Mouse (Mus musculus) thymus, adult 2 months (tissue): ENCODE results near the gene Gm17018. TPM values are rescaled to one million over a fixed set of nuclear protein-coding genes. Genes with fewer than 3 reads are reported as not detected.

Source experiments
- DNase-seq: peaks from one replicate; pipeline ENCODE4 v3.0.0; 2021
- H3K27ac ChIP-seq: fragments of 200-500 bp; 2 replicates; pipeline ENCODE4 v1.5.1; 2012; ENCODE audit warnings: low read length, control low read depth; ENCODE audit not compliant: control insufficient read depth, insufficient read depth
- H3K27me3 ChIP-seq: fragments of 200-500 bp; 2 replicates; pipeline ENCODE4 v1.6.1; 2012; ENCODE audit warnings: mild to moderate bottlenecking, low read length, moderate library complexity, mixed read lengths; ENCODE audit not compliant: control insufficient read depth, insufficient read depth
- H3K36me3 ChIP-seq: fragments of 200-500 bp; 2 replicates; pipeline ENCODE4 v1.6.1; 2012; ENCODE audit warnings: mild to moderate bottlenecking, low read length, moderate library complexity; ENCODE audit not compliant: control insufficient read depth, insufficient read depth
- H3K4me1 ChIP-seq: fragments of 200-500 bp; replicated peaks from 2 replicates; pipeline ENCODE4 v1.6.1; 2012; ENCODE audit warnings: low read length; ENCODE audit not compliant: control insufficient read depth, insufficient read depth
- H3K4me3 ChIP-seq: fragments of 200-500 bp; 2 replicates; pipeline ENCODE4 v1.5.1; 2012; ENCODE audit warnings: mild to moderate bottlenecking, low read length, control low read depth, moderate library complexity; ENCODE audit not compliant: control insufficient read depth, insufficient read depth
- CTCF ChIP-seq: fragments of 200-500 bp; IDR thresholded peaks from 2 replicates; pipeline ENCODE4 v1.5.1; 2012; ENCODE audit warnings: mild to moderate bottlenecking, control low read depth, low read length, moderate library complexity, borderline replicate concordance; ENCODE audit not compliant: control insufficient read depth, poor library complexity, insufficient read depth; ENCODE audit errors: extremely low read depth
- POLR2A ChIP-seq: fragments of 200-500 bp; IDR thresholded peaks from 2 replicates; pipeline ENCODE4 v1.6.1; 2012; ENCODE audit warnings: mild to moderate bottlenecking, low read length, control low read depth, moderate library complexity; ENCODE audit not compliant: control insufficient read depth, poor library complexity, insufficient read depth; ENCODE audit errors: extremely low read depth
- WGBS: fragments of 180-500 bp; shearing (Covaris S2); methylation state at CpG from one replicate; pipeline ENCODE4 v1.1.7; 2018; 5-methylcytosine and 5-hydroxymethylcytosine counted together
- polyA plus RNA-seq: library from polyadenylated mRNA; depleted of rRNA; stranded (reverse); fragments of >200 nt; gene quantifications from 2 replicates; pipeline ENCODE4 v1.2.3, GENCODE M21; 2012

Gm17018 gene
- polyA plus RNA-seq, 1 experiment = 11.9 TPM

GRCm38 (mm10) chr19:45608648-45609339, 48.4 kb downstream of the Gm17018 start:
- H3K4me3 ChIP-seq = no peak overlapping the region
- no peak overlapping the region for H3K27ac ChIP-seq
- WGBS = 96% methylated on average over 13 of the region's 13 CpGs
- no peak for TF ChIP-seq POLR2A
- TF ChIP-seq CTCF = no peak
- H3K4me1 ChIP-seq = peaks cover 4% of the 10 kb centered on the region; the same call in 1 of the 2 replicates
- H3K27me3 ChIP-seq = no peaks in the 10 kb centered on the region
- no peaks in the 10 kb centered on the region for H3K36me3 ChIP-seq
- no peak for DNase-seq

- 84% methylated on average over 5 of the region's 5 CpGs for WGBS
- Histone ChIP-seq H3K36me3 (no peaks in the 10 kb centered on the region), H3K27me3 (no peaks in the 10 kb centered on the region), H3K27ac (no peak overlapping the region), H3K4me1 (peaks cover 15% of the 10 kb centered on the region), H3K4me3 (no peak overlapping the region)
- TF ChIP-seq CTCF = no peak
- no peak for TF ChIP-seq POLR2A
- DNase-seq = no peak
Observed at GRCm38 (mm10) chr19:45610823-45611222, 50.4 kb downstream of the Gm17018 start.

- Histone ChIP-seq H3K27ac (no peak overlapping the region), H3K27me3 (no peaks in the 10 kb centered on the region), H3K4me3 (no peak overlapping the region), H3K4me1 (peaks cover 11% of the 10 kb centered on the region), H3K36me3 (no peaks in the 10 kb centered on the region)
- 96% methylated on average over 8 of the region's 8 CpGs for WGBS
- TF ChIP-seq POLR2A = no peak
- no peak for TF ChIP-seq CTCF
- DNase-seq = no peak
Observed at GRCm38 (mm10) chr19:45614375-45614774, 54.0 kb downstream of the Gm17018 start.

- Histone ChIP-seq H3K27me3 (no peaks in the 10 kb centered on the region), H3K36me3 (no peaks in the 10 kb centered on the region), H3K4me1 (peaks cover 11% of the 10 kb centered on the region), H3K27ac (no peak overlapping the region), H3K4me3 (no peak overlapping the region)
- WGBS = 50% methylated on average over 3 of the region's 3 CpGs
- no peak for DNase-seq
- TF ChIP-seq CTCF (no peak), POLR2A (no peak)
Observed at GRCm38 (mm10) chr19:45614928-45615327, 54.5 kb downstream of the Gm17018 start.

- H3K36me3 ChIP-seq = no peaks in the 10 kb centered on the region
- H3K4me1 ChIP-seq = peaks cover 11% of the 10 kb centered on the region
- no peak overlapping the region for H3K27ac ChIP-seq
- no peaks in the 10 kb centered on the region for H3K27me3 ChIP-seq
- TF ChIP-seq POLR2A = no peak
- no peak for TF ChIP-seq CTCF
- H3K4me3 ChIP-seq = no peak overlapping the region
- 94% methylated on average over 12 of the region's 12 CpGs for WGBS
- no peak for DNase-seq
Observed at GRCm38 (mm10) chr19:45615415-45616213, 55.2 kb downstream of the Gm17018 start.

- WGBS = 93% methylated on average over 4 of the region's 4 CpGs
- H3K4me3 ChIP-seq = no peak overlapping the region
- no peaks in the 10 kb centered on the region for H3K36me3 ChIP-seq
- peaks cover 11% of the 10 kb centered on the region for H3K4me1 ChIP-seq
- H3K27me3 ChIP-seq = no peaks in the 10 kb centered on the region
- DNase-seq = no peak
- no peak overlapping the region for H3K27ac ChIP-seq
- no peak for TF ChIP-seq CTCF
- TF ChIP-seq POLR2A = no peak
Observed at GRCm38 (mm10) chr19:45616214-45616518, 55.8 kb downstream of the Gm17018 start.

GRCm38 (mm10) chr19:45616735-45617134, 56.3 kb downstream of the Gm17018 start:
- no peak for TF ChIP-seq POLR2A
- no peak for TF ChIP-seq CTCF
- no peak overlapping the region for H3K4me3 ChIP-seq
- H3K36me3 ChIP-seq = no peaks in the 10 kb centered on the region
- DNase-seq = no peak
- no peaks in the 10 kb centered on the region for H3K27me3 ChIP-seq
- 92% methylated on average over 7 of the region's 7 CpGs for WGBS
- H3K27ac ChIP-seq = no peak overlapping the region
- peaks cover 11% of the 10 kb centered on the region for H3K4me1 ChIP-seq
